Mouse (Mus musculus): Measurements from ENCODE around the gene Hpd. TPM values are rescaled to one million over a fixed set of nuclear protein-coding genes. Genes with fewer than 3 reads are reported as not detected.
A peak's percentile ranks its signal among the peaks of the same experiment; 100 is the strongest.
"Not testable (repeated sequence)": the region's sequence is repeated elsewhere in the genome, so short reads cannot be mapped to it uniquely, and the experiment has no call there.

Gene Hpd
- polyA plus RNA-seq, 1 experiment from 2014 or later = 0.35 TPM

DNA sequence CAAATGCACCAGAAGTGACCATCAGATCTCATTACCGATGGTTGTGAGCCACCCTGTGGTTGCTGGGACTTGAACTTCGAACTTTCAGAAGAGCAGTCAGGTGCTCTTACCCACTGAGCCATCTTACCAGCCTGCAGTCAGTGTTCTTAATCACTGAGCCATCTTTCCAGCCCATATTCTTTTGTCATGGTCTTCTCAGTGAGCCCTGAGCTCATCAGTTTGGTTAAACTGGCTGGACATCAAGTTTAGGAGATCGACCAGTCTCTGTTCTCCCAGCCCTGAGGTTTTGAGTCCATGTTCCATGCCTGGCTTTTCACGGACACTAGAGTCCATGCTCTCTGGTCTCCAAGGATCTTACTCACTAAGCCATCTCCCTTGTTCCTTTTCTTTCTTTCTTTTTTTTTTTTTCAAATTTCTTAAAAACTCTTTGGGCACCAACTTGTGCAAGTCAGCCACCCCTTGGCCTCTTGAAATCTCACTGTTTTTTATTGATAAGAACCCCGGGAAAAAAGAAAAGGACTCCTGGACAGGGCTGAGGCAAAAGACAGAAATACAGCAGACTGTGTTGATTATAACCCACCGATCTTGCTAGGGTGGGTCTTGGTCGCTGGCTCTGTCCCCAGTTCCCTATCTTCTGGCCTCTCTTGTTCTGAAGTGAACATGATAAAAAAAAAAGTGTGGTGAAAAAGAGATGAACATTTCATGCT, 18.4 kb upstream of the Hpd start:
- H3K27ac ChIP-seq; H3K36me3 ChIP-seq; H3K27me3 ChIP-seq (ENCODE audit: insufficient read depth, poor library complexity, severe bottlenecking); H3K4me1 ChIP-seq; H3K4me3 ChIP-seq; H3K9me3 ChIP-seq: not testable (repeated sequence)
- 78% methylated on average over 6 of the region's 7 CpGs for WGBS
- DNase-seq (ENCODE audit: low spot score) = peak; percentile 6

DNA sequence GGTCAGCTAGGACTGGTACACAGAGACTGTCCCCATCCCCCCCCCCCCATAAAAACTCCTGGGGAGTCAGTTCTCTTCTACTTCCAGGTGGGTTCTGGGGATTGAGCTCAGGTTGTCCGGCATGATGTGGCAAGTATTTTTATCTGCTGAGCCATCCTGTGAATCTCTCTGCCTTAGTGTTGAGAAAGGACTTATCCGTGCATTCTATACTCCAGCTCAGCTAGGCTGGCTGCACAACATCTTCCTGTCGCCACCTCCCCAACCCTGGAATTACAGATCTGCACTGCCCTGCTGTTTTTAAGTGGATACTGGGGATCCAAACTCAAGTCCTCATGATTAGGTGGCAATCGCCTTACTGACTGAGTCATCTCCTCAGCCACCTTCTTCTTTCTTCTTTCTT, 16.0 kb upstream of the Hpd start:
- WGBS = 62% methylated on average over 4 of the region's 4 CpGs
- Histone ChIP-seq H3K27ac (no peak overlapping the region), H3K4me1 (no peaks in the 10 kb centered on the region), H3K4me3 (no peak overlapping the region), H3K9me3 (no peaks in the 10 kb centered on the region), H3K27me3 (ENCODE audit: insufficient read depth, poor library complexity, severe bottlenecking) (0 out of 2 replicates have a peak, but pooled peaks cover 3% of the 10 kb centered on the region), H3K36me3 (no peaks in the 10 kb centered on the region)
- peak; percentile 71 for DNase-seq (ENCODE audit: low spot score)

DNA sequence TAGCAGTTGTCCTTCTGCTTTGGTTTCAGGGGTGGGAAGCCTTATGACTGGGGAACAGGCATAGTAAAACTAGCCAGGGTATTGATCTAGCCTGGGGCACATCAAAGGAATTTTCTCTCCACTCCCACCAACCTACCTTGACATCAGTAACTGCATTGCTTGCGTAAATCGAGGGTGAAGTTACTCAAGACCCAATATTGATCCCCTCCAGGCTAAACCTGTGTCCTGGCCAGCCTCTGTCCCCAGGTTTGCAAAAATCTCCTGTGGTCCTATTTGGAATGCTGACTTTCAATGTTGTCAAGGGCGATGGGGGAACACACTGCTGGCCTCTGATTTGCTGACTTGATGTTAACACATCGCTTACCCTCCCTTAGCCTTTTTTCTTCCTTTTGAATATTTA, 14.2 kb upstream of the Hpd start:
- peak; percentile 35 for DNase-seq (ENCODE audit: low spot score)
- no peak overlapping the region for H3K27ac ChIP-seq
- 75% methylated on average over 4 of the region's 4 CpGs for WGBS

DNA sequence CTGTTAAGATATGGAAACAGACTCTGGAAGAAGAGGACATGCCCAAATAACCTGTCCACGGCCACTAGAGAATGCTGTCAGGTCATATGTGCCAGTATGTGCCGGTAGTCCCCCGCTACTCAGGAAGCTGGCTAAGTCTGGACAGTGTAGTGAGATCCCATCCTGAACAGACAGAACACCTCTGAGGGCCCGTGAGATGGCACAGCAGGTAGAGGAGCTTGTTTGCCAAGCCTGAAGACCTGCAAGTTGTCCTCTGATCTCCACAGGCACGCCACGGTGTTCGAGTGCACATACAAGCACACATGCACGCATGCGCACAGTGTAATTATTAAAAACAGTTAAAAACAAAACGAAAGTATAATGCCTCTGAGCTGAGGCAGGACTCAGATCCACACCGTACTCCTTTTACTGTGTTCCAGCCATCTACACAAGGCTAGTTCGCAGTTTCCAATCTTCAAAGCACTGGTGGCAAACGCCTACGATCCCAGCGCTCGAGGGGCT, 13.0 kb upstream of the Hpd start:
- WGBS = 87% methylated on average over 16 of the region's 16 CpGs
- Histone ChIP-seq H3K9me3 (no peaks in the 10 kb centered on the region), H3K4me1 (no peaks in the 10 kb centered on the region), H3K4me3 (no peak overlapping the region), H3K36me3 (no peaks in the 10 kb centered on the region), H3K27ac (no peak overlapping the region), H3K27me3 (ENCODE audit: insufficient read depth, poor library complexity, severe bottlenecking) (peaks cover 3% of the 10 kb centered on the region; the same call in 1 of the 2 replicates)
- peak; percentile 64 for DNase-seq (ENCODE audit: low spot score)

More for the DNA sequence above, 14.2 kb upstream of the Hpd start:
- Histone ChIP-seq H3K4me3 (no peak overlapping the region), H3K36me3 (no peaks in the 10 kb centered on the region), H3K27me3 (ENCODE audit: insufficient read depth, poor library complexity, severe bottlenecking) (peaks cover 3% of the 10 kb centered on the region; the same call in 1 of the 2 replicates), H3K9me3 (no peaks in the 10 kb centered on the region), H3K4me1 (no peaks in the 10 kb centered on the region)

DNA sequence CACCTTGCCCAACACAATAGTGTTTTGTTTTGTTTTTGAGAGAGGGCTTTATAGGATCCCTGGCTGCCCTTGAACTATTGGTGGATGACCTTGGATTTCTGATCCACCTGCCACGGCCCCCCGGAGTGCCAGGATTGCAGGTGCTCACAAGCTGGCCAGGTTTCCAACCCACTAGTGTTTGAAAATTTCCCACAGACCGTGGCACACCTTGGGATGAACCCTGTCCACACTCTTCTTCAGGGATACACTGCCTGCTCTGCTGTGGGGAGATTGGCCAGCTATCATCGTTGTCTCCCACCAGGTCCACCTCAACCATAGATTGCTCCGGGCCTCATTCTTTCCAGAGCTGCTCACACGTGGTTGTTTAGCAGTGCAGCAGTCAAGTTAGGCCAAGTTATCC, 12.3 kb upstream of the Hpd start:
- 78% methylated on average over 6 of the region's 6 CpGs for WGBS
- peaks cover 3% of the 10 kb centered on the region; the same call in 1 of the 2 replicates for H3K27me3 ChIP-seq (ENCODE audit: insufficient read depth, poor library complexity, severe bottlenecking)
- H3K4me3 ChIP-seq = no peak overlapping the region
- no peaks in the 10 kb centered on the region for H3K4me1 ChIP-seq
- H3K9me3 ChIP-seq = no peaks in the 10 kb centered on the region
- H3K27ac ChIP-seq = no peak overlapping the region
- DNase-seq (ENCODE audit: low spot score) = peak; percentile 66
- no peaks in the 10 kb centered on the region for H3K36me3 ChIP-seq

DNA sequence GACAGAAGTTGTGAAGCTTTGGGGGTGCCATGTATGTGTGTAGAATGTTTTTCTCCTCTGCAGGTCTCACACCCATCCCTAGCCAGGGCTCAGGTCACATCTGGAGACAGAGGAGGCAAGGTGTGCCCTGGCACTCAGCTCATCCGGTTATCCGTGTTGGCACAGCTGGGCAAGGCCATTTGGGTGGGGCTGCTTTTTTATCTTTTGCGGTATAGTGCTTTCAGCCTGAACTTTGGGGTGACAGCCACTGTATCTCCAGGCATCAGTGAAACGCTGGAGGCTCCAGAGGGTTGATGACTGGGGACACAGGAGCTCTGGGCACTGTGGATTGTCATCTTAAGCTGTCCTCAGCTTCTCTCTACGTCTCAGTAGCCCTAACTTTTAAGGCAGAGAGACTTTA, 10.9 kb upstream of the Hpd start:
- Histone ChIP-seq H3K27ac (no peak overlapping the region), H3K27me3 (ENCODE audit: insufficient read depth, poor library complexity, severe bottlenecking) (peaks cover 3% of the 10 kb centered on the region; the same call in 1 of the 2 replicates), H3K36me3 (no peaks in the 10 kb centered on the region), H3K9me3 (no peaks in the 10 kb centered on the region), H3K4me3 (no peak overlapping the region), H3K4me1 (no peaks in the 10 kb centered on the region)
- peak; percentile 66 for DNase-seq (ENCODE audit: low spot score)
- WGBS = 69% methylated on average over 5 of the region's 5 CpGs

DNA sequence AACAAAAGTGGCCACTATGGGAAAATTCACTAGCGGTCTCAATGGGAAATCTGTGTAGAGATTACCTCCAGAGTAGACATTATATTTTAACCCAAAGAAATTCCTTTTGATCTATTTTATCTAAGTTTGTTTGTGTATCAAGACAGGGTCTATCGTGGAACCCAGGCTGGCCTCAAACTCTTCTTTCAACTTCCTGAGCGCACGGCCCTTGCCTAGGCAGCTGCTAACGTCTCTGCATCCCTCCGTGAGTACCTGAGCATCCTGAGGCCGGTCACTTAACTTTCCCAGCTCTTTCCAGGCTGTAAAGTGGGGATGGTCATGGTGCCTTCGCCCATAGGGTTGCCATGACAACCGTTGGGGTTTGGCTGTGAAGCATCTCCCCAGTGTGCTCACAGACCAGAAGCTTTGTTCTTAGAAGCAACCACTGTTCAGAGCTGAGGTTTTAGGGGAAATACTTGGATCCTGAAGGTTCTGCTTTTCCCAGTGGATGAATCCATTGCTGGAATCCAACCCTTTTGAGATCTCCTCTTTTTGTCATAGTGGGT, 10.2 kb upstream of the Hpd start:
- Histone ChIP-seq H3K27ac (no peak overlapping the region), H3K36me3 (no peaks in the 10 kb centered on the region), H3K27me3 (ENCODE audit: insufficient read depth, poor library complexity, severe bottlenecking) (peaks cover 3% of the 10 kb centered on the region; the same call in 1 of the 2 replicates), H3K9me3 (no peaks in the 10 kb centered on the region), H3K4me1 (no peaks in the 10 kb centered on the region), H3K4me3 (no peak overlapping the region)
- DNase-seq (ENCODE audit: low spot score) = peak; percentile 65
- 60% methylated on average over 9 of the region's 9 CpGs for WGBS

DNA sequence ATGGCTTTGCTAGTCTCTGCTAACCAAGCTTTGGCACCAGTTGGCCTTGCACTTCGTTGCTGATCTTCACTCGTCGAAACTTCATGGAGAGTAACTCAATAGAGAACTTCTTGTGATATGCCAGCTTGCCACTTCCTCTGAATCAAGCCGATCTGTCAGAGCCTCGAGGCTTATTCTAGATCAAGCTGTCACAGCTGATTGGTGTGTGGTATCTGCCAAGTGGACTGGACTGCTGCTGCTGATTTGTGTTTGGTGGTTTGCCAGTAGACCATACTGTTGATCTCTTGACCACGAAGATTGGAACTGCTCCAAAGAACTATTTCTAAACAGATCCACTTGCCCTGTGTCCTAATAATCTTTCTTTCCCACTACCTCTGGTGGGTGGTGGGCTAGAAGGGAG, 8.9 kb upstream of the Hpd start:
- Histone ChIP-seq H3K9me3 (no peaks in the 10 kb centered on the region), H3K27ac (no peak overlapping the region), H3K27me3 (ENCODE audit: insufficient read depth, poor library complexity, severe bottlenecking) (peaks cover 3% of the 10 kb centered on the region; the same call in 1 of the 2 replicates), H3K4me3 (no peak overlapping the region), H3K4me1 (no peaks in the 10 kb centered on the region), H3K36me3 (no peaks in the 10 kb centered on the region)
- 72% methylated on average over 6 of the region's 6 CpGs for WGBS
- no peak for DNase-seq (ENCODE audit: low spot score)

DNA sequence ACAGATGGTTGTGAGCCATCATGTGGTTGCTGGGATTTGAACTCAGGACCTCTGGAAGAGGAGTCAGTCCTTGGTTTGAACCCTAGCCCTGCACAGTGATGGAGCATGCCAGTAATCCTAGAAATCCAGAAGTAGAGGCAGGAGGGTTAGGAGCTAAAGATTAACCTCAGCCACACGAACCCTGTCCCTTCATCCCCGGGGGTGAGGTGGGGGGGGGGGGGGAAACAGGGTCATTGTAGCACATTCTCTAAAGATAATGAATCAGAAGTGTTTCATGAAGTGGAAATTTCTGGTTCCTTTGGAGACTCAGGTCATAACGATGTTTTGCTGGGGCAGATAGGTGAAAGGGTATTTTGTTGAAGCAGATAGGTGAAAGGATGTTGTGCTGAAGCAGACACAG, 8.4 kb upstream of the Hpd start:
- DNase-seq (ENCODE audit: low spot score) = no peak
- WGBS = 73% methylated on average over 3 of the region's 3 CpGs
- Histone ChIP-seq H3K27ac (no peak overlapping the region), H3K36me3 (no peaks in the 10 kb centered on the region), H3K4me1 (peaks cover 2% of the 10 kb centered on the region; the same call in 1 of the 2 replicates), H3K27me3 (ENCODE audit: insufficient read depth, poor library complexity, severe bottlenecking) (no peaks in the 10 kb centered on the region; the same call in 1 of the 2 replicates), H3K4me3 (no peak overlapping the region), H3K9me3 (no peaks in the 10 kb centered on the region)

DNA sequence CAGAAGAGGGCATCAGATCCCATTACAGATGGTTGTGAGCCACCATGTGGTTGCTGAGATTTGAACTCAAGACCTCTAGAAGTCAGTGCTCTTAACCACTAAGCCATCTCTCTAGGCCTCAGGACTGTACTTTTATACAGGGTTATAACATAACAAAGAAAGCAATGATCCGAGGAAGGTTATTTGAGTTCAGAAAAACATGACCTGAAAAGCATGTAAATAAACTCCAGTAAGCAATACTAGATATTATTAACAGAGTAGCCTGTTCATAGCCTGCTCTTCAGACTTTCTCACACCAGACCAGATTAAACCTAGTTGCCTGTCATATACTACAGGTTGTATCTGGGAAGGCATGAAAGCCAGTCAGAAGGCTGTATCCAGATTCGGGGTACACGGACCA, 4.8 kb upstream of the Hpd start:
- Histone ChIP-seq H3K36me3 (no peaks in the 10 kb centered on the region), H3K9me3 (no peaks in the 10 kb centered on the region), H3K4me3 (no peak overlapping the region), H3K4me1 (peaks cover 3% of the 10 kb centered on the region; the same call in 1 of the 2 replicates), H3K27me3 (ENCODE audit: insufficient read depth, poor library complexity, severe bottlenecking) (no peaks in the 10 kb centered on the region), H3K27ac (no peak overlapping the region)
- 87% methylated on average over 3 of the region's 3 CpGs for WGBS
- DNase-seq (ENCODE audit: low spot score) = no peak

DNA sequence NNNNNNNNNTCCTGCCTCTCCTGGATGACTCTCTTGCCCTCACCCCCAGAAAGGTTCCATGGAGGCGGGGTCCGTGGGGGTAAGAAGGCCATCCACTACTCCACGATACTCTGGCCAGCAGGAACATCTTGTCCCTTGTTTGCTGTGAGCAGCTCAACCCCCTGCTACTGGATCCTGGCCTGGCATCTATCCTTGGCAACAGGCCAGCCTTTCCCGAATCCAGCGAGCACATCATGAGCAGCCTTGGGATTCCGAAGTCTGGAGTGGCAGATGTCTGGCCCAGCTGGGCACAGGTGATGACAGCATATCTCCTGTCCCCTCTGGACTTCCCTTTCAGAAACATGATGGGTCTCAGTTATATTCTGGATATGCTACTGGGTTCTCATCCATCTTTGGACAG, 3.4 kb upstream of the Hpd start:
- Histone ChIP-seq H3K36me3 (no peaks in the 10 kb centered on the region), H3K9me3 (no peaks in the 10 kb centered on the region), H3K4me3 (no peak overlapping the region), H3K27ac (no peak overlapping the region), H3K4me1 (peaks cover 3% of the 10 kb centered on the region; the same call in 1 of the 2 replicates), H3K27me3 (ENCODE audit: insufficient read depth, poor library complexity, severe bottlenecking) (peaks cover 6% of the 10 kb centered on the region; the same call in 1 of the 2 replicates)
- WGBS = 61% methylated on average over 6 of the region's 6 CpGs
- no peak for DNase-seq (ENCODE audit: low spot score)

DNA sequence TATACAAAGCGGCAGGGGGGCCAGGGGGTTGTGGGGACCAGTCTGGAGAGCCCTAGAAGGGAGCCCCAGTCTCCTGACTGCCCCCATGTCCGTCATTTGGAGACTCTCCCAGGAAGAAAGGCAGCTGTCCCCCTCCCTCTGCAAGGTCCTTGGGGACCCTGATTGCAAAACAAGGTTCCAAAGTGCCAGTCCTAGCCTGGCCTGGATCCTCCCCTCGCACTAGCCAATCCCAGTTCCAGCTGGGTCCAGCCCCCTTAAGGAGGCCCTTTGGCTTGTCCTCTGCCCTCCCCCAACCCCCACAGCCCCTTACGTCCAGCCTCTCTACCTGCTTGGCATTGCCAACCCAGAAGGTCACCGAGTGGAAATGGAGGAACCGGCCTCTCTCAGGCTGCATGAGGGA, 991 bp downstream of the Hpd start:
- Histone ChIP-seq H3K9me3 (no peaks in the 10 kb centered on the region), H3K4me3 (no peak overlapping the region), H3K27me3 (ENCODE audit: insufficient read depth, poor library complexity, severe bottlenecking) (peaks cover 6% of the 10 kb centered on the region; the same call in 1 of the 2 replicates), H3K36me3 (no peaks in the 10 kb centered on the region), H3K27ac (no peak overlapping the region), H3K4me1 (peaks cover 3% of the 10 kb centered on the region; the same call in 1 of the 2 replicates)
- WGBS = 70% methylated on average over 6 of the region's 6 CpGs
- DNase-seq (ENCODE audit: low spot score) = no peak

DNA sequence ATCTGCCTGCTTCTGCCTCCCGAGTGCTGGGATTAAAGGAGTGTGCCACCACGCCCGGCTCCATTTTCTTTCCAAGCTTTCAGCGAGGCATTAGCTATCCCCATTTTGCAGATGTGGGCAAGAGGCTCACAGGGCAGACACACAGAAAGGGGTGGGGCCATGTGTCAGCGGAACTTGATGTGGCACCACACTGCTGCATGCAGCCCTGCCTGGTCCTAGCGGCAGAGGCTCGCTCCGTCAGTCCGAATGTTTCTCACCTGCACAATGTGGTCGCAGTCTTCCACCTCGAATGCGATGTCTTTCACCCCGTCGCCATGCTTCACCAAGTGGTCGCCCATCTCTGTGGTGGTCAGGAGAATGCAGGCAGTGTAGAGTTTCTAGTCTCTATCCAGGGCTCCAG, 2.1 kb downstream of the Hpd start:
- 85% methylated on average over 15 of the region's 15 CpGs for WGBS
- peaks cover 6% of the 10 kb centered on the region; the same call in 1 of the 2 replicates for H3K27me3 ChIP-seq (ENCODE audit: insufficient read depth, poor library complexity, severe bottlenecking)
- no peaks in the 10 kb centered on the region for H3K36me3 ChIP-seq
- no peaks in the 10 kb centered on the region for H3K9me3 ChIP-seq
- DNase-seq (ENCODE audit: low spot score) = no peak
- no peak overlapping the region for H3K4me3 ChIP-seq
- no peak overlapping the region for H3K27ac ChIP-seq
- H3K4me1 ChIP-seq = no peaks in the 10 kb centered on the region

Measured in heart, embryonic 10.5 days (tissue).